ENCODE assay signal across 10 mouse cellular contexts in the genomic region with DNA sequence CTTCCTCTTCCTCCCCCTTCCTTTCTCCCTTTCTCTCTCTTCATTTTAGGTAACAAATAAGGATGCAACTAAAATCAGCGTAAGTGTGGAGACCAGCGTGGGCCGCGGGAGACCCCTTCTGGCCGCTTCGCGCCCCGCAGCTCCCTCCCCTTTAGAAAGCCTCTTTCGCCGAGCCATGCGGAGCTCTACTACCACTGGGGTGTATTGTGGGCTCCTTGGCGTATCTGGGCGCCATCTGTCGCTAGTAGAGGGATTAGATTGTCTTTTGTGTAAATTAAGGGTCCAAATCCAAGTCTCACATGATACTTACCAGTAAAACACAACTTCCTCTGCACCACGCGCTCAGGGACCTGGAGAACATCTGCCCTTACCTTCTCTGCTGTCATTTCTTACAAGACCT. TPM values are rescaled to one million over a fixed set of nuclear protein-coding genes. Genes with fewer than 3 reads are reported as not detected.
DNase-seq lines count a peak whose midpoint lies in the region; ATAC-seq and TF ChIP-seq lines count a peak whose summit lies in the region.
"Had no signal": no experiment of that assay in that cellular context is flagged by ENCODE, and none has a peak within 500 bp of the region (broad histone marks: within the 10 kb centered on the region; RNA-seq: fewer than 3 reads in every experiment).

No protein-coding gene starts in this region.

- peak overlapping the region; percentile 62 for H3K4me3 ChIP-seq in forebrain, embryonic 13.5 days
- peak overlapping the region; percentile 81 for H3K4me3 ChIP-seq in layer of hippocampus, adult 2 months
- H3K4me3 ChIP-seq in lung, adult 2 months (replicated peaks; ENCODE audit: extremely low read depth, low read depth, low read length): no peak overlapping the region
- H3K4me3 ChIP-seq: megakaryocyte, embryonic 14.5 days had no signal

- H3K9me3 ChIP-seq in forebrain, embryonic 13.5 days (replicated peaks): no peaks in the 10 kb centered on the region

- peak; percentile 88 for TF ChIP-seq CTCF in layer of hippocampus, adult 2 months (conservative IDR thresholded peaks at IDR 0.05)
- 0 out of 2 replicates have a peak, but pooled peaks have one; percentile 14 for TF ChIP-seq CTCF in lung, adult 2 months (IDR thresholded peaks at IDR 0.05; ENCODE audit: insufficient read depth, low read length)

- peak overlapping the region; percentile 25 for H3K27ac ChIP-seq in forebrain, embryonic 13.5 days
- peak overlapping the region; percentile 82 for H3K27ac ChIP-seq in layer of hippocampus, adult 2 months

- no peak for TF ChIP-seq POLR2A in lung, adult 2 months (IDR thresholded peaks at IDR 0.05; ENCODE audit: borderline replicate concordance, extremely low read depth, low read depth, low read length)

- WGBS in forebrain, embryonic 13.5 days: under 1% methylated on average over 16 of the region's 16 CpGs
- 5% methylated on average over 16 of the region's 16 CpGs for WGBS in lung, adult 2 months

- peaks cover 51% of the 10 kb centered on the region for H3K27me3 ChIP-seq in forebrain, embryonic 13.5 days

- peaks cover 40% of the 10 kb centered on the region for H3K4me1 ChIP-seq in forebrain, embryonic 13.5 days
- no peaks in the 10 kb centered on the region for H3K4me1 ChIP-seq in lung, adult 2 months (ENCODE audit: control insufficient read depth, insufficient read depth, low read length)

- peak; percentile 86 for ATAC-seq in forebrain, embryonic 13.5 days

- 0 out of 2 replicates have a peak overlapping the region, but pooled peaks have one; percentile 37 for H3K9ac ChIP-seq in forebrain, embryonic 13.5 days

- DNase-seq in urinary bladder, postnatal 14 days (ENCODE audit: low spot score): peak; percentile 48
- DNase-seq in urinary bladder, adult 2 months (ENCODE audit: low spot score): no peak
- DNase-seq in heart, postnatal 4 days: peak; percentile 67
- peak; percentile 85 to 89 for DNase-seq in layer of hippocampus, adult 2 months (ENCODE audit: low spot score in 2 of 2)
- DNase-seq in lung, adult 2 months: peak; percentile 17
- DNase-seq in retina, postnatal 1 day: peak; percentile 90
- no peak for DNase-seq in spleen, adult 12 weeks (ENCODE audit: low spot score)

- peaks cover 7% of the 10 kb centered on the region for H3K36me3 ChIP-seq in forebrain, embryonic 13.5 days (ENCODE audit: poor library complexity, severe bottlenecking)

- H3K4me2 ChIP-seq in forebrain, embryonic 13.5 days: peak overlapping the region; percentile 95

RNA-seq across cellular contexts. Expression of a gene that starts 3.1 kb away (rescaled TPM):
- 1.5 and 2.7 TPM in 2 replicates for polyA plus RNA-seq in urinary bladder, adult 2 months (2012; rRNA removed)
- 9.6 and 10.7 TPM in 2 replicates for polyA plus RNA-seq in forebrain, embryonic 13.5 days (2015; fragmentation: Nextera tagmentation; extraction: Ambion mirVana)
- under 1 TPM; 0.18 to 0.31 TPM for total RNA-seq in heart, postnatal 4 days (2021)
- 10 to 100 TPM; 71.2 to 71.9 TPM for total RNA-seq in layer of hippocampus, adult 2 months (2021)
- 4.6 and 6.1 TPM in 2 replicates for polyA plus RNA-seq in lung, adult 2 months (2012; rRNA removed)
- total RNA-seq: MEL had no signal

Comparison
In these comparisons a context has a peak if more than half of its experiments do, and no peak if none do; other contexts are left out.
1. DNase-seq: peak in urinary bladder, postnatal 14 days (single experiment), heart, postnatal 4 days (single experiment), layer of hippocampus, adult 2 months (2 of 2), lung, adult 2 months (single experiment) and retina, postnatal 1 day (single experiment); none in urinary bladder, adult 2 months (single experiment) and spleen, adult 12 weeks (single experiment).